Mouse (Mus musculus) liver, postnatal 0 days (tissue): ENCODE measurements at regions not wholly inside any gene's neighbourhood (a gene's known extent, or its start where the extent isn't known, plus 50 kb on each side); places are given as distances from the start of the nearest gene placed in this dataset.

Experiments
- CTCF ChIP-seq: sonication (generic); IDR thresholded peaks from 2 replicates; pipeline ENCODE4 v1.5.1; 2016; ENCODE audit warnings: antibody characterized with exemption, low read depth
- EP300 ChIP-seq: IDR thresholded peaks from 2 replicates; pipeline ENCODE4 v1.6.1; 2016; ENCODE audit warnings: antibody characterized with exemption, low read depth, mild to moderate bottlenecking

GRCm38 (mm10) chr1:183793324-183793723 is 219.8 kb upstream of the Dusp10 start:
- TF ChIP-seq EP300 (no peak), CTCF (no peak)
